Mouse (Mus musculus) lung, embryonic 16.5 days (tissue): ENCODE results near the gene Tmem199. TPM values are rescaled to one million over a fixed set of nuclear protein-coding genes. Genes with fewer than 3 reads are reported as not detected.
"Not testable (repeated sequence)": the region's sequence is repeated elsewhere in the genome, so short reads cannot be mapped to it uniquely, and the experiment has no call there.

Experiments
- ATAC-seq: fragments of 200-750 bp; cut with Nextera tagmentation; 2 replicates; pipeline ENCODE4 v1.8.0; 2017; ENCODE audit warnings: low read depth, mild to moderate bottlenecking, moderate library complexity
- H3K27ac ChIP-seq: fragments of 300-500 bp; sonication (generic); 2 replicates; pipeline ENCODE4 v1.5.1; 2014; ENCODE audit warnings: mild to moderate bottlenecking, control low read depth, low read length
- H3K27me3 ChIP-seq: fragments of 300-500 bp; sonication (generic); 2 replicates; pipeline ENCODE4 v1.6.1; 2014; ENCODE audit warnings: low read depth, low read length, mixed read lengths; ENCODE audit not compliant: control insufficient read depth, insufficient read depth
- H3K36me3 ChIP-seq: fragments of 300-500 bp; sonication (generic); 2 replicates; pipeline ENCODE4 v1.6.1; 2014; ENCODE audit warnings: low read length; ENCODE audit not compliant: control insufficient read depth, insufficient read depth
- H3K4me1 ChIP-seq: fragments of 300-500 bp; sonication (generic); replicated peaks from 2 replicates; pipeline ENCODE4 v1.6.1; 2014; ENCODE audit warnings: low read length, mixed read lengths; ENCODE audit not compliant: control insufficient read depth, insufficient read depth
- H3K4me2 ChIP-seq: fragments of 300-500 bp; sonication (generic); 2 replicates; pipeline ENCODE4 v1.6.1; 2014; ENCODE audit warnings: low read depth, low read length, control low read depth
- H3K4me3 ChIP-seq: fragments of 300-500 bp; sonication (generic); 2 replicates; pipeline ENCODE4 v1.5.1; 2014; ENCODE audit warnings: mild to moderate bottlenecking, low read length, control low read depth
- H3K9ac ChIP-seq: fragments of 300-500 bp; sonication (generic); 2 replicates; pipeline ENCODE4 v1.6.1; 2014; ENCODE audit warnings: low read length, control low read depth
- H3K9me3 ChIP-seq: fragments of 300-500 bp; sonication (generic); 2 replicates; pipeline ENCODE4 v1.6.1; 2016; ENCODE audit warnings: low read length; ENCODE audit not compliant: control insufficient read depth
- WGBS: fragments of 180-500 bp; shearing (Covaris S2); extraction: QIAGEN DNeasy Blood & Tissue Kit; methylation state at CpG from one replicate; pipeline ENCODE4 v1.1.7; 2014; 5-methylcytosine and 5-hydroxymethylcytosine counted together
- polyA plus RNA-seq: library from polyadenylated mRNA; unstranded; fragments of >200 nt; fragmentation: Nextera tagmentation; extraction: Ambion mirVana; gene quantifications from 2 replicates; pipeline ENCODE4 v1.2.1, GENCODE M21; 2015

The Tmem199 gene
- polyA plus RNA-seq, 1 experiment from 2014 or later: 44.9 TPM

DNA sequence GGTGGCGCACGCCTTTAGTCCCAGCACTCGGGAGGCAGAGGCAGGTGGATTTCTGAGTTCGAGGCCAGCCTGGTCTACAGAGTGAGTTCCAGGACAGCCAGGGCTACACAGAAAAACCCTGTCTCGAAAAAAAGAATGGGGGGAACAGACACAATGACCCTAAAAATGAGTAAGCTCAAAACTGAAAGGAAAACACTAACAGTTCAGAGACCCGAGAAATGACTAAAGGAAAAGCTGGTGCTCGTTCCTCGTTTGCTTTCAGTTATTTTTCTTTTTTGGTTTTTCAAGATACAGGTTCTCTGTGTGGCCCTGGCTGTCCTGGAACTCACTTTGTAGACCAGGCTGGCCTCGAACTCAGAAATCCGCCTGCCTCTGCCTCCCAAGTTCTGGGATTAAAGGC lies 19.5 kb upstream of the Tmem199 start:
- not testable (repeated sequence) for H3K9me3 ChIP-seq, H3K4me3 ChIP-seq, H3K9ac ChIP-seq, H3K27me3 ChIP-seq, H3K4me2 ChIP-seq, ATAC-seq
- peaks cover 28% of the 10 kb centered on the region for H3K36me3 ChIP-seq
- WGBS: 90% methylated on average over 10 of the region's 10 CpGs
- peak overlapping the region; percentile 56 for H3K27ac ChIP-seq
- peaks cover 12% of the 10 kb centered on the region for H3K4me1 ChIP-seq

DNA sequence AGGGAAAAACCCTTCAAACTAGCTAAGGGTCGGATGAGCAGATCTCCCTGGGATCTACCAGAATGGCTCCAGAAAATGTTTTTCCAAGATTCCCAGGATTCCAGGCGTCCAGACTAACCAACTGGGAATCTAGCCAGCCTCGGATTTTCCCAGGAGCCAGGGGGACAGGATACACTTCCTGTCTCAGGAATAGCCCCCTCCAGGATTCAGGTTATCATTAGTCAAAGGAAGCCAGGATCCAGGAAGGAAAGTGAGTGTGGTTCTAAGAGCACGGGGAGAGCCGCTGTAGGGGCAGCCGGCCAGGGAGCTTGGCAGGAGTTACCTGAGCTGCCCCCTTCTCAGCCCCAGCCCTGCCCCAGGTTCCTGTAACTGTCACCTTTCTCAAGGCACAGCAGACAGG lies 19.1 kb upstream of the Tmem199 start:
- Histone ChIP-seq H3K9me3 (no peaks in the 10 kb centered on the region), H3K4me3 (no peak overlapping the region), H3K9ac (no peak overlapping the region), H3K4me1 (peaks cover 12% of the 10 kb centered on the region), H3K27me3 (no peaks in the 10 kb centered on the region), H3K4me2 (0 out of 2 replicates have a peak overlapping the region, but pooled peaks have one; percentile 22), H3K36me3 (peaks cover 33% of the 10 kb centered on the region), H3K27ac (peak overlapping the region; percentile 78)
- WGBS: 44% methylated on average over 6 of the region's 6 CpGs
- no peak for ATAC-seq

DNA sequence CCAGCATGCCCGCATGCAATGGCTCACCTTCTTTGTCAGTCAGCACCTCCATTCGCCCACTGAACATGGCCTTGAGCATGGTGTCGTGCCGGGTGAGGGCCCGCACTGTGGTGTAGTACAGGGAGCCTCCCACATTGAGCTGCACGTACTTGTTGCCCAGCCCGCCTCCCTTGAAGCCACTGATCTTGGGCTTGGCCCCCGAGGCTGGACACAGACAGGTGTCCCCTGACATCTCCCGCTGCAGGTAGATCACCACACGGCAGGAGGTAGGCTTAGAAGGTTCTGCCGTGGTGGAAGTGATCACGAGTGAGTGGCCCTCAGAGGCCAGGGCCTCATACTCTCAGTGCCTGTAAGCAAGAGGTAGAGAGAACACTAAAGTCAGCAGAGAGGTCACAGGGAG lies 18.0 kb upstream of the Tmem199 start:
- WGBS: 88% methylated on average over 12 of the region's 12 CpGs
- Histone ChIP-seq H3K36me3 (peaks cover 39% of the 10 kb centered on the region), H3K4me2 (no peak overlapping the region), H3K9me3 (no peaks in the 10 kb centered on the region), H3K27ac (no peak overlapping the region), H3K9ac (no peak overlapping the region), H3K27me3 (no peaks in the 10 kb centered on the region), H3K4me1 (peaks cover 9% of the 10 kb centered on the region), H3K4me3 (no peak overlapping the region)
- no peak for ATAC-seq

DNA sequence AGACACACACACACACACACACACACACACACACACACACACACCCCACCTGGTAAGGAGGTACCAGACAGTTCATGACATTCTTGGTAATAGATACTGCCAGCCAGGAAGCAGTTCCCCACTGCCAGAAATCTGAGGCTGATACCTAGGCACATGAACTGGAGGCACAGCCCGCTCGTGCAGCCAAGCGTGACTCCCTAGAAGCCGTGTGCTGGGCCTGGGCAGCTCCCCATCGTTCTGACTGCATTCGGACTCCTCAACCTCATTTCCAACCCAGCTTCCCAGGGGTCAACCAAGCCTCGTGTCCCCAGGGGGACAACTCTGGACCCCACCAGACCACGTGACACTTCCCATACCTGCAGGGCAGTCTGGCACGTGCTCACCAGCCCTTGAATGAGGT lies 16.7 kb upstream of the Tmem199 start:
- Histone ChIP-seq H3K4me2 (no peak overlapping the region), H3K9me3 (no peaks in the 10 kb centered on the region), H3K27ac (no peak overlapping the region), H3K36me3 (peaks cover 51% of the 10 kb centered on the region), H3K4me3 (no peak overlapping the region), H3K9ac (no peak overlapping the region), H3K4me1 (peaks cover 4% of the 10 kb centered on the region; the same call in 1 of the 2 replicates), H3K27me3 (no peaks in the 10 kb centered on the region)
- no peak for ATAC-seq
- WGBS: 89% methylated on average over 9 of the region's 9 CpGs

DNA sequence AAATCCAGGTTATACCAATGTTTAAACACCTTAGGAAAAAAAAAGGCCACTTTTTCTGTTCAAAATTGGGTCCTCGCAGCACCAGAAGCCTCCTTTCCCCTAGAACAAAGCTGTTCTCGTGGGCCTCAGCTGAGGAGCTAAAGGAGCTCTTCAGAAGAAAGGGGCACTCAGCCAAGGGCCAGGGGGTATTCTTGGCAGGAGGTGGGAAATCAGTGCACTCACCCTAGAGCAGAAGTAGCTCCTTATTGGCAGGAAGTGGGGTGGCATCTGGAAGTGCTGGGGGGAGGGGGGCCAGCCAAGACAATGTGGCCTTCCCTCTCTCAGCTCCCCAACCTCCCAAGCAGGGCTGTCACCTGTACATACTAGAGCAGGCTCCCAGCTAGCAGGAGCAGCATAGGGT lies 12.9 kb upstream of the Tmem199 start:
- Histone ChIP-seq H3K4me2 (no peak overlapping the region), H3K36me3 (peaks cover 80% of the 10 kb centered on the region), H3K4me1 (0 out of 2 replicates have a peak, but pooled peaks cover 2% of the 10 kb centered on the region), H3K9me3 (no peaks in the 10 kb centered on the region), H3K27ac (peak overlapping the region; percentile 43), H3K4me3 (no peak overlapping the region), H3K9ac (no peak overlapping the region), H3K27me3 (no peaks in the 10 kb centered on the region)
- peak; percentile 44 for ATAC-seq
- WGBS: 45% methylated on average over 2 of the region's 2 CpGs

DNA sequence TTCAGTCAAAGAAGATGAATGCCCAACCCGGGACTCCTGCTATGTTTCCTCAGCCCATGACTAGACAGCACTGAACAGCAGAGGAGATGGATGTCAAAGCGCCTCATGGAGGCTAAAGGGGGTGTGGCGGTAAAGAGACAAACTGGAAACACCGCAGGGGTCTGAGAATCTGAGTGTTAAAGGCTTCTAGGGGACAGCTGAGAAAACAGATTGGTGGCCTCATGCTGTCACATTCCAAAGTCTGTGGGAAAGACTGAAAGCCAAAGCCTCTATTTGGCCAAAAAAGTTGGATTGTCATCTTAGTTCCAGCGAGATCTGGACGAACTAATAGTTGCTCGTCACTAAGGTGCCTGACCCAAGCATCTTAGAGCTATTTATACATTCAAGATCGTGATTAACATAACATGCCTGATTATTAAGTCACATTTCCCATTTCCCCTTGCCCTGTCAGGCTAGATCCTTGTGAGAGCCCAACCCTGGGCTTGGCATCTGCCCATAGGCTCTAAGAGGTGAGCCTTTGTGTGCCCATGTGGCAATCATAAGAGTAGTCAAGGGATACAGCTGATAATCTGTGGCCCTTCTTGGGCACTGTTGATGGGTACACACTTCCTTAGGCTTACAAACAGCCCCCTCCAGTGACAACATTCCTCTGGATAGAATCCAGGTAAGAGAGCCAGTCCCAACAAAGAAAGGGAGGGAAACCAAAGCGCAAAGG lies 11.4 kb upstream of the Tmem199 start:
- peaks cover 73% of the 10 kb centered on the region for H3K36me3 ChIP-seq
- H3K27ac ChIP-seq: no peak overlapping the region
- no peaks in the 10 kb centered on the region for H3K27me3 ChIP-seq
- no peak overlapping the region for H3K4me3 ChIP-seq
- no peak overlapping the region for H3K9ac ChIP-seq
- H3K4me2 ChIP-seq: no peak overlapping the region
- H3K9me3 ChIP-seq: no peaks in the 10 kb centered on the region
- ATAC-seq: no peak
- 0 out of 2 replicates have a peak, but pooled peaks cover 2% of the 10 kb centered on the region for H3K4me1 ChIP-seq
- 68% methylated on average over 9 of the region's 9 CpGs for WGBS

DNA sequence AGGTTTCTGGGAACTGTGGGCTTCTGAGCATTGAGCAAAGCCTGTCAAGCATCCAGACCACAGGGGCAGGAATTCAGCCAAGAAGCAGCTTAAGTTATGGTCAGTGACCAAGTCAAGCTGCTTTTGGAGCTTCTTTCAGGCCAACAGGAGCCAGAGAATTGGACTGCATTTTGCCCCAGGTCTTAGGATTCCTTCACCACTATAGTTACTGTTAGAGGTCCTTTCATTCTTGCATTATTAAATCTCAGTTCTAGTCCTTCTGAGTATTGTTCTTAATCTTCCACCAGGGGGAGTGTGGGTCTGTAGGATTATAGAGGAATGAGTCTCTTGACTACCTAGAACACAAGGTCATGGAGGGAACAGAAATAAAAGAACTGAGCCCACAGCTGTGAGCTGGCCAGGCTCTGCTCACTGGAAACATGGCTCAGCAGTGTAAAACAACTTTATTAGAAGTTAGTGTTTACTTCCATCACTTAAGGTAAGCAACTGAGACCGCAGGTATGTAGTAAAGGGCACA lies 10.6 kb upstream of the Tmem199 start:
- no peak overlapping the region for H3K4me3 ChIP-seq
- 84% methylated on average over 1 of the region's 1 CpGs for WGBS
- ATAC-seq: no peak

DNA sequence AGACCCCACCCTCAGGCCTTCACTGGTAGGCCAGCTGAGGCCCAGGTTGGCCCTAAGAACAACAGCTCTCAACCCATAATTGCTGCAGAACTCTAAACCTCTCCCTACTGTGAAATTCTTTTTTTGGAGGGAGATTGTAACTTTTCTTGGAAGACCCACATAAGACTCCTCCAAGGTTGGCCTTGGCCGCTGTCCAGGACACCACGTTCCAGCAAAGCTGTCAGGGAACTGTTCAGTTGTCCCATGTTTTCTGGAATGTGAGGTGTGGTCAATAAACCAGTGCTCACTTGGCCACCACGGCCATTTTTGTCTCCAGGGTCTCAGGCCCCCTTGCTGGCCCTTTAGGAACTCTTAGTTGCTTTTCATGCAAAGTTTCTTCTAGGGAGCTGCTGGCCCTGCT lies 9.9 kb upstream of the Tmem199 start:
- Histone ChIP-seq H3K9ac (no peak overlapping the region), H3K4me2 (no peak overlapping the region), H3K27me3 (no peaks in the 10 kb centered on the region), H3K9me3 (no peaks in the 10 kb centered on the region), H3K27ac (no peak overlapping the region), H3K4me3 (no peak overlapping the region), H3K36me3 (peaks cover 69% of the 10 kb centered on the region), H3K4me1 (0 out of 2 replicates have a peak, but pooled peaks cover 2% of the 10 kb centered on the region)
- ATAC-seq: no peak
- 74% methylated on average over 3 of the region's 3 CpGs for WGBS

More for the DNA sequence above, 10.6 kb upstream of the Tmem199 start:
- Histone ChIP-seq H3K9me3 (no peaks in the 10 kb centered on the region), H3K4me2 (no peak overlapping the region), H3K4me1 (0 out of 2 replicates have a peak, but pooled peaks cover 2% of the 10 kb centered on the region), H3K27me3 (no peaks in the 10 kb centered on the region), H3K9ac (no peak overlapping the region), H3K27ac (no peak overlapping the region), H3K36me3 (peaks cover 74% of the 10 kb centered on the region)

DNA sequence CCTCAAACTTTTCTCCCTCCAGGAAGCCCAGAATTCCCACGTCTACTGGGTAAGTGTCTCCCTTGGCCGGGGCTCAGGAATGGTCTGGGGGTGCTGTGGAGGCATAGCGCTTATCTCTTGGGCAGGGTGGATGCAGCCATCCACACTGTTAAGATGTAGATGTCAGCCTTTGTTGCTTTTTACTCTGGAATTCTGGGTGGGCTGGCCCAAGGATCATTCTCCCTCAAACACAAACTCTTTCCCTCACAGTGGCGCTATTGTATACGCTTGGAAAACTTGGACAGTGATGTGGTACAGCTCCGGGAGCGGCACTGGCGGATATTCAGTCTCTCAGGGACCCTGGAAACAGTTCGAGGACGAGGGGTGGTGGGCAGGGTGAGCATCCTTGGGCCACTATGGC lies 7.0 kb upstream of the Tmem199 start:
- Histone ChIP-seq H3K27me3 (no peaks in the 10 kb centered on the region), H3K9me3 (no peaks in the 10 kb centered on the region), H3K4me2 (no peak overlapping the region), H3K36me3 (peaks cover 66% of the 10 kb centered on the region), H3K9ac (no peak overlapping the region), H3K4me3 (no peak overlapping the region), H3K4me1 (no peaks in the 10 kb centered on the region), H3K27ac (no peak overlapping the region)
- no peak for ATAC-seq
- 90% methylated on average over 10 of the region's 10 CpGs for WGBS
